Mouse (Mus musculus): ENCODE results near the gene Iqcj. TPM values are rescaled to one million over a fixed set of nuclear protein-coding genes. Genes with fewer than 3 reads are reported as not detected.

Iqcj gene
- polyA plus RNA-seq, 1 experiment from 2014 or later, result not detected

- H3K9me3 ChIP-seq (replicated peaks), result no peaks in the 10 kb centered on the region
- 59% methylated on average over 2 of the region's 2 CpGs for WGBS (ENCODE audit: insufficient replicate concordance)
- H3K4me2 ChIP-seq, result no peak overlapping the region
- H3K27ac ChIP-seq (replicated peaks), result no peak overlapping the region
- no peaks in the 10 kb centered on the region for H3K36me3 ChIP-seq (replicated peaks)
- H3K4me1 ChIP-seq (replicated peaks), result no peaks in the 10 kb centered on the region
- H3K9ac ChIP-seq, result no peak overlapping the region
- H3K27me3 ChIP-seq, result no peaks in the 10 kb centered on the region
- no peak overlapping the region for H3K4me3 ChIP-seq (replicated peaks)
- no peak for ATAC-seq (ENCODE audit: insufficient read depth)
Measured at GRCm38 (mm10) chr3:68042951-68043350, 150.9 kb downstream of the Iqcj start.

GRCm38 (mm10) chr3:68045475-68046416 is 153.7 kb downstream of the Iqcj start:
- Histone ChIP-seq H3K27me3 (no peaks in the 10 kb centered on the region), H3K9me3 (replicated peaks) (no peaks in the 10 kb centered on the region), H3K27ac (replicated peaks) (no peak overlapping the region), H3K4me3 (replicated peaks) (no peak overlapping the region), H3K36me3 (replicated peaks) (no peaks in the 10 kb centered on the region), H3K4me2 (no peak overlapping the region), H3K4me1 (replicated peaks) (no peaks in the 10 kb centered on the region), H3K9ac (no peak overlapping the region)
- no peak for ATAC-seq (ENCODE audit: insufficient read depth)
- WGBS (ENCODE audit: insufficient replicate concordance), result 41% methylated on average over 9 of the region's 9 CpGs

DNA sequence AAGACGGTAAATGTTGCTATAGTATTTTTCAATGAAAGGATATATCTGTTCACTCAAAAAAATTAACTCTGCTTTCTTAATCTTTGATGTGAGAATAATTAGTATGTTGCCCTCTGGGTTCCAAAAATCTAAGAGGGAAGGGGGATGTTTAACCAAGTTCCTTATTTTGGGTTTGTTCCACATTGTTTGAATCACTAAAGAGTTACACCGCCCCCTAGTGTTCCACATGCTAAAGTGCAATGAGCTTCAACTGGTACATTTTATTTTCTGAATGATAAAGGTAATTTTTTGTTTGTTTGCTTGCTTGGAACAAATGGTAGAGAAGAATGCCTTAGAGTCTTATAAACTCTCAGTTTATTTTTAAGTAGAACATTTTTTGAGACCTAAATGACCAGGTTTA is 161.5 kb downstream of the Iqcj start:
- H3K4me1 ChIP-seq (replicated peaks), result no peaks in the 10 kb centered on the region
- H3K4me2 ChIP-seq, result no peak overlapping the region
- H3K4me3 ChIP-seq (replicated peaks), result no peak overlapping the region
- H3K27ac ChIP-seq (replicated peaks), result no peak overlapping the region
- H3K9me3 ChIP-seq (replicated peaks), result no peaks in the 10 kb centered on the region
- WGBS (ENCODE audit: insufficient replicate concordance), result 36% methylated on average over 2 of the region's 2 CpGs
- no peak overlapping the region for H3K9ac ChIP-seq
- no peaks in the 10 kb centered on the region for H3K36me3 ChIP-seq (replicated peaks)
- H3K27me3 ChIP-seq, result no peaks in the 10 kb centered on the region
- no peak for ATAC-seq (ENCODE audit: insufficient read depth)

DNA sequence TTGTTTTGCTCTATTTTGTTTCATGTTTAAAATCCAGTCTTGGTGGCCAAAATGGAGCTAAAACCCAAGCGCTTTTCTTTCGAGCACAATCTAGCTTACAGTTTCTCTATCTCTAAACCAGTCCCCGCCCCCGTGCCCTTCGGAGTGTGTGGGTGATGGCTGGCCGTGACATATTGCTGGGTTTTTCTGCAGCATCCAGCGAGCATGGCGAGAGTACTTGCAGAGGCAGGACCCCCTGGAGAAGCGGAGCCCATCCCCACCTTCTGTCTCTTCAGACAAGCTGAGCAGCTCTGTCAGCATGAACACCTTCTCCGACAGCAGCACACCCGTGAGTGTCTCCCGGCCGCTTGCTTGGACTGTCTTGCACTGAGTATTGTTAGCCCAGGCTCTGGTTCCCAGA is 163.1 kb downstream of the Iqcj start:
- 38% methylated on average over 13 of the region's 13 CpGs for WGBS (ENCODE audit: insufficient replicate concordance)

DNA sequence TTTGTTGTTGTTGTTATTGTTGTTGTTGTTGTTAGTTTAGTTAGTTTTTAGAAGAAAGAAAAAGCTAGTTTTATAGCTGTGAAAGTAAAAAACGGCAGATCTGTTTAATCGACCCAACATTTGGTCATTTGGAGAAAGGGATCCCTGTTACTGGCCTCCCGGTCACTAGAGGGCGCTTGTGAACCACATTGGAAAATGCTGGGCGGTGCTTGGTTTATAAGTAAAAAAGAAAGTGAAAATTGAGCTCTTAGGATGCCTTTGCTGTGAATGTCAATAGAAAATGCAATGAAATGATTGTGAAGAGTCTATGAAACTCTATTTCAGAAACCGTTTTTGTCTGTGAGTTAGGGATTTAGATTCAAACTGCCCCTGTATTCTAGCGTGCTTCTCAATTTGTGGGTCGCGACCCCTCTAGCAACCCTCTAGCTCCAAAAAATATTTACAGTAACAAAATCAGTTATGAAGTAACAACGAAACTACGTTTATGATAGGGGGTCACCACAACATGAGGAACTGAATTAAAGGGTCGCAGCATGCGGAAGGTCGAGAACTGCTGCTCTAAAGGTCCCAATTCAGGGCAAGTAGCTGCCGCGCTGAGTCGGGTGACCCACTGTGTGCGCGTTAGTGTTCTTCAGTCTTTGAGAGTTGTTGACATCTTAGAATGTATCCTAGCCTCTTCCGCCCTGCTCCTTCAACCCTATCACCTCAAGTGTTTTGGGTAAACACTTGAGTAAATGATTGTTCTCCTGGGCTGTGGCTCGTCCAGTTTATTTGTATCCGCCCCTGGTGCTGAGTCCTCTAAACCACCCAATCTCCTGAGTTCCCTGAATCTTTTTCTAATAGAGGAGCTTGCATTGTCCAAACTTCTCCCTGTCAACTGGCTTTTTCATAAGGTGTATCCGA is 164.6 kb downstream of the Iqcj start:
- Histone ChIP-seq H3K27me3 (no peaks in the 10 kb centered on the region), H3K9me3 (replicated peaks) (no peaks in the 10 kb centered on the region), H3K9ac (no peak overlapping the region), H3K27ac (replicated peaks) (no peak overlapping the region), H3K36me3 (replicated peaks) (no peaks in the 10 kb centered on the region), H3K4me1 (replicated peaks) (no peaks in the 10 kb centered on the region), H3K4me3 (replicated peaks) (peak overlapping the region; percentile 42), H3K4me2 (peak overlapping the region; percentile 48)
- WGBS (ENCODE audit: insufficient replicate concordance), result 44% methylated on average over 23 of the region's 23 CpGs
- ATAC-seq (ENCODE audit: insufficient read depth), result no peak

More for the DNA sequence above, 163.1 kb downstream of the Iqcj start:
- no peak overlapping the region for H3K27ac ChIP-seq (replicated peaks)
- no peak overlapping the region for H3K4me2 ChIP-seq
- no peaks in the 10 kb centered on the region for H3K36me3 ChIP-seq (replicated peaks)
- H3K4me3 ChIP-seq (replicated peaks), result no peak overlapping the region
- no peaks in the 10 kb centered on the region for H3K4me1 ChIP-seq (replicated peaks)
- H3K27me3 ChIP-seq, result no peaks in the 10 kb centered on the region
- no peak; the same call in 1 of the 2 replicates for ATAC-seq (ENCODE audit: insufficient read depth)
- H3K9me3 ChIP-seq (replicated peaks), result no peaks in the 10 kb centered on the region
- no peak overlapping the region for H3K9ac ChIP-seq

DNA sequence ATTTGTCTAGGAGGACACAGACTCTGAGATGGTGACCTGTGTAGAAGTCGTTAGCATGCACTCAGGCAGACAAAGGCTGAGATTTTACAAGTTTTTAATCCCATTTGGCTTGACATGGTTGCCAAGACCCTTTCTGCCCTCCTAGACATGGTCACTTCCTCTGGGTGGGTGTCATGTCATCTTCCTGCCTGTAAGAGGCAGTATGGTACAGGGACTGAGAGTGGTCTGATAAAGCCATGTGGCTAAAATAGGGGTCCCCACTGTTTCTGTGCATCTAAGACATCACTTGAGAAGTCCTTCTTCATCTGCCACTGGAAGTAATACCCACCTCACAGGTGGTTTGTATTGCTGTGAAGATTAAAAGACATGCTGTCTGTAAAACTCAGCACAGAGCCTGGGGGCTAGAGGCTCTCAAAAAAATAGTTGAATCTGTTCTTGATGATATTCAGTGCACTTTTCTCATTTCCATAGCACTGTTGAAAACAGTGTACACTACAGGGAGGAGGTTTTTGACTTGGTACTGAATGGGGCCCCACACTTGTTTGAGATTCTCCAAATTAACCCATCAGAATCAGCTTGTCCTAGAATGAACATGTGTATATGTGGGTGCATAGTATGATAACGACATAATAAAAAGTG is 167.3 kb downstream of the Iqcj start:
- ATAC-seq (ENCODE audit: insufficient read depth), result no peak
- no peaks in the 10 kb centered on the region for H3K9me3 ChIP-seq (replicated peaks)
- 30% methylated on average over 2 of the region's 2 CpGs for WGBS (ENCODE audit: insufficient replicate concordance)
- no peak overlapping the region for H3K4me3 ChIP-seq (replicated peaks)
- H3K4me1 ChIP-seq (replicated peaks), result no peaks in the 10 kb centered on the region
- H3K27ac ChIP-seq (replicated peaks), result no peak overlapping the region
- no peak overlapping the region for H3K9ac ChIP-seq
- no peaks in the 10 kb centered on the region for H3K36me3 ChIP-seq (replicated peaks)
- no peaks in the 10 kb centered on the region for H3K27me3 ChIP-seq
- no peak overlapping the region for H3K4me2 ChIP-seq

- no peak within 1 kb of the TSS for H3K9ac ChIP-seq
- no peaks in the 10 kb centered on the region for H3K36me3 ChIP-seq (replicated peaks)
- no peak for ATAC-seq (ENCODE audit: insufficient read depth)
- H3K27me3 ChIP-seq, result no peaks in the 10 kb centered on the region
- no peaks in the 10 kb centered on the region for H3K4me1 ChIP-seq (replicated peaks)
- H3K4me3 ChIP-seq (replicated peaks), result no peak within 1 kb of the TSS
- no peak within 1 kb of the TSS for H3K4me2 ChIP-seq
- no peaks in the 10 kb centered on the region for H3K9me3 ChIP-seq (replicated peaks)
- H3K27ac ChIP-seq (replicated peaks), result no peak within 1 kb of the TSS
- 30% methylated on average over 12 of the region's 12 CpGs for WGBS (ENCODE audit: insufficient replicate concordance)
Measured at GRCm38 (mm10) chr3:68064731-68065130, 172.7 kb downstream of the Iqcj start, which contains the start of gene Schip1. Gene Schip1 (plus strand): TSS chr3:68064802.

DNA sequence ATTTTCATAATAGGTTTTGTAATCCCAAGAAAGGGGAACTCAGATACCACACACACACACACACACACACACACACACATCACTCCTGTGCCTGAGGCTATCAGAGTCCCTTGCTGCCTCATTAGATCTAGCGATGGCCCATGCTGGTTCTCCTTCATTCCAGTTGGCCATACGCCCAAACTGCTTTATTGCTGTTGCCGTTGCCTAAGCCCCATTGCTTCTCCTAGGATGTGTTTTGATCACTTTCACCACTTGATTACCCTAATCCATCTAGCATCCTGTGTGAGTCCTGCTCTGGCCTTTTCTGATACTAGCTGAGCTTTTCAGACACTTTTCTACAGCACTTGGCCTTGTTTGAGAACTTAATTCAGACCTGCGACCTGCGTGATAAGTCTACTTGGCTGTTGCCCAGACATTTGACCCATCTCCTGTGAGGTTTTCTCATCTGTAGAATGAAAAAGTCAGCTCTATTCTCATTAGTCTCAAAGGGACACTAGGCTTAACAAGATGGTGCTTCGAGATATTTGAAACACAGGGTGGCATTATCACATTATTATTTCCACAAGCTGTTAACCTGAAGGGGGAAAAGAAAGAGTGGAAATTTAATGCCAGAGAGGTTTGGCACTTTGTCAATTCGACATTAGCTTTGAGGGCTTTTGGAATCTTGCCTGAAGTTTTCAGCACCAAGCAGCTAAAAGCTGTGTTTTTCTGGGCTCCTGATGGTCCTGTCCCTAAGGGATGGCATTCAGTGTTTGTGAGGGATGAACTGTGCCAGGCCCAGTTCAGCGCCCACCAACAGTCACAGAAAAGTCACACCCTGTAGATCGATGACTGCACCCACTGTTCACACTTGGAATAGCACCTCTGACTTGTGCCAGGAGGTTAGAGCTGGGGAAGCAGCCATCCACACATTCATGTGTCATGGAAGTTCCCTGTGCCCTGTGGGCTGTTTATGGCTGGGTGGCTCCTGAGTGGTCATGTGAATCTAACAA is 179.7 kb downstream of the Iqcj start:
- no peaks in the 10 kb centered on the region for H3K4me1 ChIP-seq (replicated peaks)
- 64% methylated on average over 9 of the region's 9 CpGs for WGBS (ENCODE audit: insufficient replicate concordance)
- H3K27ac ChIP-seq (replicated peaks), result no peak overlapping the region
- ATAC-seq (ENCODE audit: insufficient read depth), result no peak
- no peaks in the 10 kb centered on the region for H3K36me3 ChIP-seq (replicated peaks)
- no peaks in the 10 kb centered on the region for H3K9me3 ChIP-seq (replicated peaks)
- H3K27me3 ChIP-seq, result no peaks in the 10 kb centered on the region
- no peak overlapping the region for H3K4me3 ChIP-seq (replicated peaks)
- H3K9ac ChIP-seq, result no peak overlapping the region
- no peak overlapping the region for H3K4me2 ChIP-seq

GRCm38 (mm10) chr3:68077406-68077805 is 185.4 kb downstream of the Iqcj start:
- Histone ChIP-seq H3K27ac (replicated peaks) (no peak overlapping the region), H3K27me3 (no peaks in the 10 kb centered on the region), H3K9me3 (replicated peaks) (no peaks in the 10 kb centered on the region), H3K36me3 (replicated peaks) (no peaks in the 10 kb centered on the region), H3K9ac (no peak overlapping the region), H3K4me1 (replicated peaks) (no peaks in the 10 kb centered on the region), H3K4me2 (no peak overlapping the region), H3K4me3 (replicated peaks) (no peak overlapping the region)
- ATAC-seq (ENCODE audit: insufficient read depth), result no peak
- WGBS (ENCODE audit: insufficient replicate concordance), result 45% methylated on average over 4 of the region's 4 CpGs

- H3K4me3 ChIP-seq (replicated peaks), result no peak overlapping the region
- ATAC-seq (ENCODE audit: insufficient read depth), result no peak
- H3K27me3 ChIP-seq, result no peaks in the 10 kb centered on the region
- WGBS (ENCODE audit: insufficient replicate concordance), result 72% methylated on average over 2 of the region's 2 CpGs
- no peak overlapping the region for H3K27ac ChIP-seq (replicated peaks)
- H3K4me1 ChIP-seq (replicated peaks), result no peaks in the 10 kb centered on the region
- no peak overlapping the region for H3K9ac ChIP-seq
- H3K9me3 ChIP-seq (replicated peaks), result no peaks in the 10 kb centered on the region
- no peaks in the 10 kb centered on the region for H3K36me3 ChIP-seq (replicated peaks)
- H3K4me2 ChIP-seq, result no peak overlapping the region
Measured at GRCm38 (mm10) chr3:68085024-68085423, 193.0 kb downstream of the Iqcj start.
